Mouse (Mus musculus) bone marrow, adult 2 months (tissue): ENCODE measurements around the gene Jsrp1.

ENCODE experiments used
- CTCF ChIP-seq: fragments of 200-500 bp; IDR thresholded peaks from 2 replicates; pipeline ENCODE4 v1.5.1; 2011; ENCODE audit warnings: low read length, control low read depth; ENCODE audit not compliant: control insufficient read depth, insufficient read depth
- POLR2A ChIP-seq: fragments of 200-500 bp; IDR thresholded peaks from 2 replicates; pipeline ENCODE4 v1.6.1; 2011; ENCODE audit warnings: low read depth, mild to moderate bottlenecking, control low read depth, low read length, borderline replicate concordance; ENCODE audit not compliant: control insufficient read depth

DNA sequence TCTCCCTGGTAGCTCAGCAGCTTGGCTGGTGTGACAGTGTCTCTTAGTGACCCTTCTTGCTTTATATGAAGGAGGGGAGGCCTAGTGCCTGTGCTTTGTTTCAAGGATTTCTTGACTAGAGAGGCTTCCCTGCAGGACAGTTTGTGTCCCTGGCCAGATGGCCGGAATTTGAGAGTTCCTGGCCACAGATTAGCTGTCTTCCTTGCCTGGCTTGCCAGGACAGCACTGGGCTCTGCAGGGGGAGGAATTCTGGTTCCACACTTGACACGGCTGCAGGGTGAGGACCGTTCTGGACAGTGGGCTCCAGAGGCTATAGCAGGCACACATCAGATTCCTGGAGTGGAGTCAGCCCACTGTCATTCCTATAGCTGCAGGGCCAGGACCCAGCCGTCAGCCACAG lies 37.6 kb downstream of the Jsrp1 start:
- TF ChIP-seq POLR2A: no peak
- TF ChIP-seq CTCF: no peak
